Mouse (Mus musculus) ES-E14 (cell line): Measurements from ENCODE around the gene Atf7ip. TPM values are rescaled to one million over a fixed set of nuclear protein-coding genes. Genes with fewer than 3 reads are reported as not detected.
A peak's percentile ranks its signal among the peaks of the same experiment; 100 is the strongest.

Source experiments
- DNase-seq: peaks from one replicate; pipeline ENCODE4 v3.0.0-alpha.2; 2013; ENCODE audit warnings: low read depth, low spot score
- H3K27ac ChIP-seq: 2 replicates; pipeline ENCODE4 v1.5.1; 2012; ENCODE audit warnings: low read depth, mild to moderate bottlenecking, low read length, moderate library complexity, mixed read lengths; ENCODE audit not compliant: poor library complexity, insufficient read depth, severe bottlenecking
- H3K36me3 ChIP-seq: 2 replicates; pipeline ENCODE4 v1.6.1; 2012; ENCODE audit warnings: mild to moderate bottlenecking, low read length, moderate library complexity, mixed read lengths; ENCODE audit not compliant: control insufficient read depth, poor library complexity, insufficient read depth, severe bottlenecking
- H3K4me1 ChIP-seq, 2 experiments: fragments of 150-350 bp in 1 of 2; sonication (generic) in 1 of 2; 2 replicates each; pipeline ENCODE4 v1.6.1; 2012; ENCODE audit warnings: low read length in 2 of 2, mild to moderate bottlenecking in 1 of 2, mixed read lengths in 1 of 2; ENCODE audit not compliant: control insufficient read depth in 2 of 2, insufficient read depth in 2 of 2, poor library complexity in 1 of 2
- H3K4me3 ChIP-seq, 2 experiments: fragments of 150-350 bp in 1 of 2; sonication (generic) in 1 of 2; 2 replicates each; pipeline ENCODE4 v1.5.1; 2012; ENCODE audit warnings: low read length in 2 of 2, low read depth in 1 of 2, mild to moderate bottlenecking in 1 of 2, mixed read lengths in 1 of 2; ENCODE audit not compliant: insufficient read depth in 1 of 2, poor library complexity in 1 of 2, severe bottlenecking in 1 of 2
- H3K9ac ChIP-seq: 2 replicates; pipeline ENCODE4 v1.6.1; 2012; ENCODE audit warnings: low read depth, mild to moderate bottlenecking, low read length, mixed read lengths; ENCODE audit not compliant: poor library complexity, insufficient read depth, severe bottlenecking
- H3K9me3 ChIP-seq: fragments of 150-350 bp; sonication (generic); 2 replicates; pipeline ENCODE4 v1.6.1; 2012; ENCODE audit warnings: low read depth, mild to moderate bottlenecking, low read length; ENCODE audit not compliant: control insufficient read depth, insufficient read depth
- CHD2 ChIP-seq: IDR thresholded peaks from 2 replicates; pipeline ENCODE4 v1.6.1; 2014; ENCODE audit warnings: mild to moderate bottlenecking, low read depth, low read length, inconsistent platforms
- HCFC1 ChIP-seq: IDR thresholded peaks from 2 replicates; pipeline ENCODE4 v1.6.1; 2012; ENCODE audit warnings: low read length, inconsistent platforms, borderline replicate concordance; ENCODE audit not compliant: insufficient read depth
- MAFK ChIP-seq: IDR thresholded peaks from 2 replicates; pipeline ENCODE4 v1.6.1; 2014; ENCODE audit warnings: mild to moderate bottlenecking, low read depth, low read length, inconsistent platforms; ENCODE audit not compliant: insufficient read depth
- ZC3H11A ChIP-seq: IDR thresholded peaks from 2 replicates; pipeline ENCODE4 v1.6.1; 2012; ENCODE audit warnings: low read depth, mild to moderate bottlenecking, inconsistent platforms, low read length, borderline replicate concordance
- ZNF384 ChIP-seq: IDR thresholded peaks from 2 replicates; pipeline ENCODE4 v1.6.1; 2012; ENCODE audit warnings: low read depth, low read length, inconsistent platforms
- in situ Hi-C, 2 experiments: fragments of 600-800 bp; cut with MboI; formaldehyde crosslinking; loops; one replicate each; pipeline ENCODE4 v1.15.1; 2025; ENCODE audit warnings: low sequenced_read_pairs in 2 of 2, inconsistent platforms in 1 of 2; ENCODE audit not compliant: unreplicated experiment in 2 of 2
- total RNA-seq: library from RNA; depleted of rRNA; stranded (reverse); fragments of 300-350 nt; gene quantifications from 2 replicates; pipeline ENCODE4 v1.2.3, GENCODE M21; 2012

Atf7ip gene
- total RNA-seq, 1 experiment = 26.8 TPM

DNA sequence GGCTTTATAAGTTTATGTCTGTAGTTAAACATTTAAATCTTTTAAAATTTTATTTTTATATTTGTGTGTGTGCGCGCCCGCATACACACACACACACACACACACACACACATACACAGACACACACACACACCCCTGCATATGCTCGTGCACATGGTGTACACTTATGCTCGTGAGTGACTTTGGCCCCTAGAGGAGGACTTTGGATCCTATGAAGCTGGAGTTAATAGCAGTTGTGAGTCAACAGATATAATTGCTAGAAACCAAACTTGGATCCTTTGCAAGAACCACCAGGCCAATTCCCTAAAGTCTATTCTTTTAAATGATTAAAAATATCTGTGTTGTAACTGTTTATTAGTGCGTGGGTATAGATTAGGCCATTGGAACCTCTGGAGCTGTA, 42.8 kb downstream of the Atf7ip start:
- Histone ChIP-seq H3K36me3 (no peaks in the 10 kb centered on the region), H3K4me3 (no peak overlapping the region), H3K9ac (no peak overlapping the region), H3K4me1 (peaks cover 2 to 20% of the 10 kb centered on the region in 2 experiments; a peak in 3 of 4 replicates), H3K9me3 (no peaks in the 10 kb centered on the region), H3K27ac (no peak overlapping the region)
- in situ Hi-C loops = loop anchor here in 1 of 2 experiments (10.0 kb wide), 1 partner anchor 124 kb away; no protein-coding TSS in a partner anchor
- TF ChIP-seq ZC3H11A (no peak), CHD2 (no peak), ZNF384 (no peak), MAFK (no peak), HCFC1 (no peak)
- no peak for DNase-seq

DNA sequence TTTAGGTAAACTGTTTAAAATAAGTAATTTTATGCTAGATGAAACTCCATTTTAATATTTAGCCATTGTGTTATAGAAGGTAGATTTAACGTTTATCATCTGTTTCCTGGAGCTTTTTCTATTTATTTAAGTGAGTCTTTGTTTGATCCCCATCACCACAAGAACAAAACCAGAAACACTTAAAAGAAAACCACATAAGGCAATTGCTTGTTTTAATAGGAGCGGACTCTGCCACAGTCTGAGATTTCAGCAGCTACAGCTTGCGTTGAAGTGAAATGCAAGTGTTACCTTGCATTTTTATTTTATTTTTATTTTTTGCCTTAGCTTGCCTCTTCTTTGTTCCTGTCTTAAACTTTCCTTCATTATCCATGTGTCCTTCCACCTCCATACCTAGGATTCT, 43.6 kb downstream of the Atf7ip start:
- no peaks in the 10 kb centered on the region for H3K9me3 ChIP-seq
- H3K4me1 ChIP-seq = peaks cover 2 to 21% of the 10 kb centered on the region in 2 experiments; a peak in 3 of 4 replicates
- in situ Hi-C loops = loop anchor here (10.0 kb wide), 1 partner anchor 125 kb away; no protein-coding TSS in a partner anchor
- no peak for DNase-seq
- no peak for TF ChIP-seq ZC3H11A
- TF ChIP-seq ZNF384 = no peak
- no peak for TF ChIP-seq HCFC1
- no peak for TF ChIP-seq MAFK
- TF ChIP-seq CHD2 = no peak
- H3K4me3 ChIP-seq = no peak overlapping the region
- H3K36me3 ChIP-seq = no peaks in the 10 kb centered on the region
- H3K9ac ChIP-seq = no peak overlapping the region
- no peak overlapping the region for H3K27ac ChIP-seq

DNA sequence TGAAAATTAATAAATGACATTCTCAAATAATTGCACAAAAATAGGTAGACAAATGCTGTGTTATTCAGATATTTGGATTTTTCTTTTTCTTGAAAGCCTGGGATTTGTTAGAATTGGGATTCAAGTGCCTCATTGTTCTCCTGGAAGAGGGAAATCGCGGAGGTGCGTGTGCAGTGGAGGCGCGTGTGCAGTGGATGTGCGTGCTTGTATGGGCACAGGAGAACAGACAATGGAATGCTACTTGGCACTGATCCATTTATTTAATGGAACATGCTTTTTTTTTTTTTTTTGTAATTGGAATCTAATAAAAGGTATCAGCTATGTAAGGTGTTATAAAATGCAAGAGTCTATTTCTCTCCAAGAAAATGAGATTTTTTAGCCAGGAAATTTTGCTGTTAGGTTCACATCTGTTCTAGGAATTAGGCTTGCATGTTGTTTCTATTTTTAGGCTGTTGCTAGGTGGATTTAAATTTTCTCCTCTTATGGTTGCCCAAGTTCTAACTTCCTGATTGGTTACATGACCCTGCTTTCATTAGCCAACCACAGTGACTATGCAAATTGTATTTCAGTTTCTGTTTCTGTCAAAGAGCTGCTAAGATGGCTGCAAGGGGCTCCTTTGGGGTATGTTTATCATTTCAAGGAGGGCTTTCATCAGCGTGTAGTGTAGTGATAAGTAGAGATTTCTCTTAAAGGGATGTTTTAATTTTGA, 44.8 kb downstream of the Atf7ip start:
- in situ Hi-C loops = loop anchor here in 1 of 2 experiments (10.0 kb wide), 1 partner anchor 126 kb away; no protein-coding TSS in a partner anchor
- no peak overlapping the region for H3K27ac ChIP-seq
- no peak for TF ChIP-seq HCFC1
- TF ChIP-seq ZNF384 = peak; percentile 59; the same call in 1 of the 2 replicates
- DNase-seq = no peak
- no peaks in the 10 kb centered on the region for H3K9me3 ChIP-seq
- no peak overlapping the region for H3K9ac ChIP-seq
- H3K4me1 ChIP-seq = peaks cover 2 to 22% of the 10 kb centered on the region in 2 experiments; a peak in 3 of 4 replicates
- H3K4me3 ChIP-seq = peak overlapping the region in 1 of 2 experiments; percentile 43; a peak in 2 of 4 replicates
- no peaks in the 10 kb centered on the region for H3K36me3 ChIP-seq

DNA sequence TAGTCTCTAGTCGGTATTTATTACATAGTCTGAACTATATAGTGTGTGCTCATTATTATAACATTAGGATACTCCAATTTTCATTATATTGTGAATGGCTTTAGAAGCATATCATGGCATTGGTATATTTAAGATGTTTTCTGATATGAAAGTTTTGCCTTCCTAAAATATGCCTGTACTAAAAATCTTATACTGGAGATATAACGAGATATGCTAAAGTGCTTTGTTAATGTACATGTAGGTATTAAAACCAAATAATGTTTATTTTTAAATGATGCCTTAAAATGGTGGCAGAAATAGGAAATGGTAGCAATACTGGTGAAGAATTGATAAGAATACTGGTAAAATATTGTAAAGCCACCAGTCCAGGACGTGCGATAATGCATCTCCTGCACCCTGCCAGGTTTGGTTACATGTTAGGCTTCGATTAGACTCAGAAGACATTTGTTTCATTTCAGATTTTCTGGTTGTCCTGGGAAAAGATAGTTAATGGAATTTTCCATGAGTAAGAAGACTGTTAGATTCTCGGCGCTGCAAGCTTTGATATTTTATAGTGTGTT, 45.7 kb downstream of the Atf7ip start:
- Histone ChIP-seq H3K4me3 (peak overlapping the region in 1 of 2 experiments; percentile 43; a peak in 1 of 4 replicates), H3K4me1 (peaks cover 2 to 15% of the 10 kb centered on the region in 2 experiments; a peak in 3 of 4 replicates), H3K36me3 (no peaks in the 10 kb centered on the region), H3K27ac (no peak overlapping the region), H3K9ac (no peak overlapping the region), H3K9me3 (no peaks in the 10 kb centered on the region)
- in situ Hi-C loops = loop anchor here in 1 of 2 experiments (10.0 kb wide), 1 partner anchor 127 kb away; no protein-coding TSS in a partner anchor
- no peak for TF ChIP-seq MAFK
- no peak for TF ChIP-seq ZNF384
- no peak for TF ChIP-seq CHD2
- TF ChIP-seq HCFC1 = no peak
- TF ChIP-seq ZC3H11A = no peak
- no peak for DNase-seq
